In the genomic region with DNA sequence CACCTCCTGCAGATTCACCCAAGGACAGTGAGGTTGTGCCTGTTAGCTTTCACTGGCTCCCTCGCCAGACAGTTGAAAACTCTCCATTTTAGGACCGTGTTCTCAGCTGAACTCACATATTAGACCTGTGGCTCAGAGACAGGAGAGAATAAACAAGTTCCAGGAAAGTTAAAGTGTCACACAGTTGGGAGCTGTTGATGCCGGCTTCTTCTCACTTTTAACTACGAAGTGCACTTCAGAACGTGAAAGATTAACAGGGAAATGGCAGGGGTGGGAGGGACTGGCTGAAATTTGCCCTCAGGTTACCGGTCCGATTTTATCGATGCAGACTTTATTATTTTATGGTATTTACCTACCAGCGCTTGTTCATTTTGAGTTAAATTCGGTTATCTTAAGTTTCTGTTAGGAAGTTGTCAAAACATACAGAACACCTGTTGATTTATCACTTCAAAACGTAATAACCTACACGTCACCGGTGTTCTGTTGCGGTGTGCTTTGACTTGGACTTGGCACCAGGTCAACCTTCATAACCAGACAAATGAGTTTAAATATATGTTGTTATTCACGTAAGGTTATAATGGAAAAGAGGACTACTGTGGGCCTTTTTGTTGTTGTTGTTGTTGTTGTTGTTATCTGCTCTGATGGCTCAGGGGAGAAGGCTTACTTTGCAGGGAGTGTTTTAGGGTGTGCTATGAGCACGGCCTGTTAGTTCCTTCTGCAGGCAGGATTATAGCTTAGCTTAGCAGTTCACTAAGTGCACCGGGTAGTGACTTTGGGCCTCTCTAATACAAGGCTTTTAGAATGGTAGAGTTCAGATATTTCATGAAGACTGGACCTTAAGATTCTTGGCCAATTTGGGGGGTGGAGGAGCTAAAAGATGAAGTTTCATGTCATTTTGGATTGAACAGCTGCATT, we compare ENCODE assay signal across 15 mouse cellular contexts. TPM values are rescaled to one million over a fixed set of nuclear protein-coding genes. Genes with fewer than 3 reads are reported as not detected.
DNase-seq lines count a peak whose midpoint lies in the region; ATAC-seq and TF ChIP-seq lines count a peak whose summit lies in the region.
"Had no signal": no experiment of that assay in that cellular context is flagged by ENCODE, and none has a peak within 500 bp of the region (broad histone marks: within the 10 kb centered on the region; RNA-seq: fewer than 3 reads in every experiment).

No protein-coding gene starts in this region.

- no peaks in the 10 kb centered on the region for H3K27me3 ChIP-seq in forebrain, embryonic 13.5 days
- H3K27me3 ChIP-seq in forebrain, embryonic 16.5 days (replicated peaks; ENCODE audit: control insufficient read depth, insufficient read depth, low read length), result no peaks in the 10 kb centered on the region
- no peaks in the 10 kb centered on the region for H3K27me3 ChIP-seq in kidney, adult 2 months (replicated peaks; ENCODE audit: control insufficient read depth, insufficient read depth, low read length)
- H3K27me3 ChIP-seq in heart, embryonic 11.5 days (ENCODE audit: control insufficient read depth, insufficient read depth, low read length), result no peaks in the 10 kb centered on the region
- H3K27me3 ChIP-seq: midbrain, embryonic 15.5 days had no signal

- H3K4me3 ChIP-seq in forebrain, embryonic 13.5 days, result no peak overlapping the region
- no peak overlapping the region for H3K4me3 ChIP-seq in forebrain, embryonic 16.5 days (replicated peaks; ENCODE audit: low read length)
- no peak overlapping the region; the same call in 1 of the 2 replicates for H3K4me3 ChIP-seq in kidney, adult 2 months (ENCODE audit: insufficient read depth, low read depth, low read length)
- H3K4me3 ChIP-seq in heart, embryonic 11.5 days (ENCODE audit: low read depth, low read length), result no peak overlapping the region
- H3K4me3 ChIP-seq: midbrain, embryonic 15.5 days had no signal

- peaks cover 74% of the 10 kb centered on the region for H3K4me1 ChIP-seq in forebrain, embryonic 13.5 days
- peaks cover 37% of the 10 kb centered on the region for H3K4me1 ChIP-seq in forebrain, embryonic 16.5 days (replicated peaks; ENCODE audit: control insufficient read depth, insufficient read depth, low read length)
- H3K4me1 ChIP-seq in kidney, adult 2 months (ENCODE audit: control insufficient read depth, insufficient read depth, low read length), result peaks cover 75% of the 10 kb centered on the region
- H3K4me1 ChIP-seq in heart, embryonic 11.5 days (ENCODE audit: control insufficient read depth, insufficient read depth, low read length), result peaks cover 41% of the 10 kb centered on the region

- no peak overlapping the region for H3K4me2 ChIP-seq in forebrain, embryonic 13.5 days
- H3K4me2 ChIP-seq in forebrain, embryonic 16.5 days (ENCODE audit: low read length), result no peak overlapping the region
- H3K4me2 ChIP-seq in heart, embryonic 11.5 days, result no peak overlapping the region
- H3K4me2 ChIP-seq: midbrain, embryonic 15.5 days had no signal

- no peak overlapping the region; the same call in 1 of the 2 replicates for H3K9ac ChIP-seq in forebrain, embryonic 13.5 days
- no peak overlapping the region for H3K9ac ChIP-seq in forebrain, embryonic 16.5 days (replicated peaks; ENCODE audit: low read depth, low read length)
- H3K9ac ChIP-seq in heart, embryonic 11.5 days (ENCODE audit: low read depth, low read length), result no peak overlapping the region
- H3K9ac ChIP-seq: midbrain, embryonic 15.5 days had no signal

- no peak for ATAC-seq in forebrain, embryonic 13.5 days
- ATAC-seq in forebrain, embryonic 16.5 days, result no peak
- ATAC-seq in hematopoietic stem cell, adult 5-6 weeks (replicated peaks in 1 of 2; ENCODE audit: insufficient read depth in 1 of 2, low FRiP score in 2 of 2, low TSS enrichment in 1 of 2, low read depth in 1 of 2, poor library complexity in 2 of 2, severe bottlenecking in 2 of 2), result peak; percentile 36 to 43
- no peak for ATAC-seq in heart, embryonic 11.5 days (replicated peaks; ENCODE audit: insufficient number of reproducible peaks, low FRiP score, low TSS enrichment)
- ATAC-seq: hindbrain, embryonic 16.5 days had no signal

- TF ChIP-seq CTCF in kidney, adult 2 months (conservative IDR thresholded peaks at IDR 0.05; ENCODE audit: insufficient read depth, insufficient read length, low read depth, low read length), result no peak

- intact Hi-C loops in left cerebral cortex, postnatal 36 days (cut with DNase I), result no loop called here

- H3K27ac ChIP-seq in forebrain, embryonic 13.5 days, result 0 out of 2 replicates have a peak overlapping the region, but pooled peaks have one; percentile 31
- no peak overlapping the region for H3K27ac ChIP-seq in forebrain, embryonic 16.5 days (ENCODE audit: low read length)
- H3K27ac ChIP-seq in kidney, adult 2 months (ENCODE audit: insufficient read depth, low read depth, low read length), result peak overlapping the region; percentile 99
- H3K27ac ChIP-seq in heart, embryonic 11.5 days (ENCODE audit: low read depth, low read length), result no peak overlapping the region
- H3K27ac ChIP-seq: midbrain, embryonic 15.5 days had no signal

- no peak for TF ChIP-seq POLR2A in kidney, adult 2 months (IDR thresholded peaks at IDR 0.05; ENCODE audit: low read depth, low read length)

- WGBS in forebrain, embryonic 13.5 days, result 83% methylated on average over 17 of the region's 17 CpGs
- WGBS in forebrain, embryonic 16.5 days, result 76% methylated on average over 17 of the region's 17 CpGs
- 36% methylated on average over 17 of the region's 17 CpGs for WGBS in kidney, adult 2 months
- WGBS in heart, embryonic 11.5 days (ENCODE audit: insufficient replicate concordance), result 68% methylated on average over 17 of the region's 17 CpGs

- peak; percentile 93 for DNase-seq in kidney, adult 2 months
- DNase-seq in kidney, postnatal 36 days, result peak; percentile 64 to 85
- no peak for DNase-seq in left cerebral cortex, postnatal 36 days (ENCODE audit: low spot score in 2 of 2)
- no peak for DNase-seq in cerebellum, postnatal 36 days
- DNase-seq: cerebellum, adult 9-10 months; heart, postnatal 10 days; lung, postnatal 14 days; right cerebral cortex, postnatal 25 days; thymus, postnatal 4 days had no signal

- H3K9me3 ChIP-seq in forebrain, embryonic 13.5 days (replicated peaks), result no peaks in the 10 kb centered on the region
- H3K9me3 ChIP-seq in forebrain, embryonic 16.5 days (ENCODE audit: control insufficient read depth, low read length), result no peaks in the 10 kb centered on the region
- H3K9me3 ChIP-seq in heart, embryonic 11.5 days (replicated peaks; ENCODE audit: control insufficient read depth, low read length), result no peaks in the 10 kb centered on the region
- H3K9me3 ChIP-seq: midbrain, embryonic 15.5 days had no signal

- no peaks in the 10 kb centered on the region for H3K36me3 ChIP-seq in forebrain, embryonic 13.5 days (ENCODE audit: poor library complexity, severe bottlenecking)
- no peaks in the 10 kb centered on the region for H3K36me3 ChIP-seq in forebrain, embryonic 16.5 days (ENCODE audit: control insufficient read depth, insufficient read depth)
- H3K36me3 ChIP-seq in kidney, adult 2 months (ENCODE audit: control insufficient read depth, insufficient read depth, low read length), result no peaks in the 10 kb centered on the region
- no peaks in the 10 kb centered on the region for H3K36me3 ChIP-seq in heart, embryonic 11.5 days (ENCODE audit: control insufficient read depth, insufficient read depth, low read length)
- H3K36me3 ChIP-seq: midbrain, embryonic 15.5 days had no signal

RNA-seq across cellular contexts. Expression of a gene that starts 49.9 kb away (rescaled TPM):
- polyA plus RNA-seq in forebrain, embryonic 13.5 days (2015; fragmentation: Nextera tagmentation; extraction: Ambion mirVana), result 31.4 and 34.5 TPM in 2 replicates
- polyA plus RNA-seq in forebrain, embryonic 16.5 days (2015; fragmentation: Nextera tagmentation; extraction: Ambion mirVana), result 30.4 and 33.6 TPM in 2 replicates
- total RNA-seq in hematopoietic stem cell, adult 5-6 weeks (2017), result 3.1 and 9.3 TPM in 2 replicates
- polyA plus RNA-seq in kidney, adult 2 months (2012; rRNA removed), result 14.4 and 15.3 TPM in 2 replicates
- 6.4 and 7.1 TPM in 2 replicates for polyA plus RNA-seq in heart, embryonic 11.5 days (2014; fragmentation: Nextera tagmentation; extraction: Ambion mirVana)
- 10 to 100 TPM; 37.5 to 37.8 TPM for total RNA-seq in left cerebral cortex, postnatal 36 days (2021)

Comparison
In these comparisons a context has a peak if more than half of its experiments do, and no peak if none do; other contexts are left out.
1. H3K27ac ChIP-seq: peak in forebrain, embryonic 13.5 days (single experiment) and kidney, adult 2 months (single experiment); none in forebrain, embryonic 16.5 days (single experiment) and heart, embryonic 11.5 days (single experiment).
2. ATAC-seq: peak in hematopoietic stem cell, adult 5-6 weeks (2 of 2); none in forebrain, embryonic 13.5 days (single experiment), forebrain, embryonic 16.5 days (single experiment) and heart, embryonic 11.5 days (single experiment).
3. DNase-seq: peak in kidney, adult 2 months (single experiment) and kidney, postnatal 36 days (2 of 2); none in left cerebral cortex, postnatal 36 days (0 of 2) and cerebellum, postnatal 36 days (0 of 2).